Mouse (Mus musculus) testis, postnatal 14 days (tissue): ENCODE data around the gene Cgas.
"Not testable (repeated sequence)": the region's sequence is repeated elsewhere in the genome, so short reads cannot be mapped to it uniquely, and the experiment has no call there.

Experiments
- DNase-seq: peaks from one replicate; pipeline ENCODE4 v3.0.0; 2021; ENCODE audit warnings: low spot score

The Cgas gene

GRCm38 (mm10) chr9:78442579-78443392 lies at the start of gene Cgas:
Gene Cgas, minus strand, starts transcription at chr9:78443237.
- peak; percentile 55 for DNase-seq

GRCm38 (mm10) chr9:78492254-78492653 lies 49.2 kb upstream of the Cgas start:
- DNase-seq: no peak

- no peak for DNase-seq
Measured at GRCm38 (mm10) chr9:78491169-78491568, 48.1 kb upstream of the Cgas start.

- peak; percentile 47 for DNase-seq
Measured at GRCm38 (mm10) chr9:78488890-78489420, 45.9 kb upstream of the Cgas start, which contains the start of gene Eef1a1. Gene Eef1a1, minus strand, starts transcription at chr9:78489151.

GRCm38 (mm10) chr9:78488021-78488420 lies 45.0 kb upstream of the Cgas start:
- DNase-seq: not testable (repeated sequence)

- no peak for DNase-seq
Measured at GRCm38 (mm10) chr9:78484660-78485059, 41.6 kb upstream of the Cgas start.

GRCm38 (mm10) chr9:78482386-78482785 lies 39.3 kb upstream of the Cgas start:
- no peak for DNase-seq

- DNase-seq: peak; percentile 97
Measured at GRCm38 (mm10) chr9:78481423-78482331, 38.6 kb upstream of the Cgas start.

GRCm38 (mm10) chr9:78480706-78481358 lies 37.8 kb upstream of the Cgas start:
- DNase-seq: peak; percentile 84

- not testable (repeated sequence) for DNase-seq
Measured at GRCm38 (mm10) chr9:78480227-78480626, 37.2 kb upstream of the Cgas start.

GRCm38 (mm10) chr9:78479308-78479707 lies 36.3 kb upstream of the Cgas start:
- not testable (repeated sequence) for DNase-seq

GRCm38 (mm10) chr9:78478009-78478605 lies 35.1 kb upstream of the Cgas start:
- not testable (repeated sequence) for DNase-seq

GRCm38 (mm10) chr9:78477021-78477551 lies 34.0 kb upstream of the Cgas start:
- no peak for DNase-seq

- peak; percentile 51 for DNase-seq
Measured at GRCm38 (mm10) chr9:78476531-78477020, 33.5 kb upstream of the Cgas start.

GRCm38 (mm10) chr9:78475873-78476272 lies 32.8 kb upstream of the Cgas start:
- DNase-seq: no peak

GRCm38 (mm10) chr9:78475383-78475780 lies 32.3 kb upstream of the Cgas start:
- DNase-seq: no peak

GRCm38 (mm10) chr9:78474771-78475382 lies 31.8 kb upstream of the Cgas start:
- no peak for DNase-seq

GRCm38 (mm10) chr9:78474270-78474669 lies 31.2 kb upstream of the Cgas start:
- DNase-seq: no peak

- DNase-seq: no peak
Measured at GRCm38 (mm10) chr9:78473588-78473987, 30.6 kb upstream of the Cgas start.

- DNase-seq: no peak
Measured at GRCm38 (mm10) chr9:78465725-78466124, 22.7 kb upstream of the Cgas start.

- DNase-seq: no peak
Measured at GRCm38 (mm10) chr9:78463337-78463736, 20.3 kb upstream of the Cgas start.
